Mouse (Mus musculus): ENCODE results near the gene Chd1. TPM values are rescaled to one million over a fixed set of nuclear protein-coding genes. Genes with fewer than 3 reads are reported as not detected.
"Not testable (repeated sequence)": the region's sequence is repeated elsewhere in the genome, so short reads cannot be mapped to it uniquely, and the experiment has no call there.

Gene Chd1
- total and polyA plus RNA-seq, 3 experiments = 56.9 to 75.6 (median 67.3) TPM

GRCm38 (mm10) chr17:15746696-15747095, 41.9 kb downstream of the Chd1 start:
- Histone ChIP-seq H3K4me3 (ENCODE audit: low read depth, low read length) (no peak overlapping the region), H3K36me3 (replicated peaks) (peaks cover 88% of the 10 kb centered on the region), H3K9me3 (replicated peaks) (no peaks in the 10 kb centered on the region), H3K4me1 (ENCODE audit: insufficient read depth, low read depth, low read length) (no peaks in the 10 kb centered on the region; the same call in 1 of the 2 replicates), H3K27me3 (ENCODE audit: insufficient read depth, low read length) (no peaks in the 10 kb centered on the region)
- DNase-seq (ENCODE audit: low spot score) (no peak), ATAC-seq (ENCODE audit: extremely low read depth, insufficient number of reproducible peaks, low FRiP score, poor library complexity, severe bottlenecking) (no peak)
- TF ChIP-seq POLR2AphosphoS5 (IDR thresholded peaks at IDR 0.05; ENCODE audit: insufficient replicate concordance, low read depth, low read length) = no peak
- TF ChIP-seq CTCF (IDR thresholded peaks at IDR 0.05; ENCODE audit: low read depth, low read length) = no peak
- no peak for TF ChIP-seq GATA2 (IDR thresholded peaks at IDR 0.05; ENCODE audit: borderline replicate concordance, low read depth, low read length)
- TF ChIP-seq GATA1 (IDR thresholded peaks at IDR 0.05; ENCODE audit: borderline replicate concordance, low read length) = no peak
- no peak for TF ChIP-seq TAL1 (conservative IDR thresholded peaks at IDR 0.05; ENCODE audit: low read depth, low read length)

DNA sequence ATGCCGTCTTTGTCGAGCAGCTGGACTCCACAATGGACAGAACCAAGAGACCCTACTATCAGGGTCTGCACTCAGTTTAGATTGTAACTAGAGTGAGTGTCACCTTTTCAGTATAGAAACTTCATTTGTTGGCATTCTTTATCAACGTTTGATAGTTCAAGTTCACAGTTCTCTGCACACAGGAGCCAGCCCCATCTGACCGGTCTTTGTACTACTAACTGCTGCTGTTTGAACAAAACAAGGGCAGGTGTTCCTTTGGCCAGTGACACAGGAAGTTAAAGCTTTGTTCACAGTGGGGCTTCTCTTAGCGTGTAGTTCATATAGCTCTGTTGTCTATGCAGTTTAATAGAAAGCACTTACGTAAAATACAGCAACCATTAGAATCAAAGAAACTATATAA, 43.3 kb downstream of the Chd1 start:
- no peak for DNase-seq (ENCODE audit: low spot score)

DNA sequence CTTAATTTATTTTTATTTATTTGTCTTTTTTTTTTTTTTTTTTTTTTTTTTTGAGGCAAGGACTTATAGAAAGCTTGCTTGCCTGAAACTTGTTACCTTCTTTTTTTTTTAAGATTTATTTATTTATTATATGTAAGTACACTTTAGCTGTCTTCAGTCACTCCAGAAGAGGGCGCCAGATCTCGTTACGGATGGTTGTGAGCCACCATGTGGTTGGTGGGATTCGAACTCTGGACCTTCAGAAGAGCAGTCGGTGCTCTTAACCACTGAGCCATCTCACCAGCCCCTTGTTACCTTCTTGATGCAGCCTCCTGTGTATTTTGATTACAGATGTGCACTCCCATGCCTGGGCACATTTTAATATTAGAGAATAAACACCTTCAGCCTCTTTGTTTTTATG, 46.5 kb downstream of the Chd1 start:
- ATAC-seq (ENCODE audit: extremely low read depth, insufficient number of reproducible peaks, low FRiP score, poor library complexity, severe bottlenecking); DNase-seq (ENCODE audit: low spot score); H3K27me3 ChIP-seq (ENCODE audit: insufficient read depth, low read length); H3K4me3 ChIP-seq (ENCODE audit: low read depth, low read length); H3K9me3 ChIP-seq (replicated peaks); H3K4me1 ChIP-seq (ENCODE audit: insufficient read depth, low read depth, low read length): not testable (repeated sequence)
- H3K36me3 ChIP-seq (replicated peaks) = peaks cover 83% of the 10 kb centered on the region

More for the DNA sequence above, 43.3 kb downstream of the Chd1 start:
- Histone ChIP-seq H3K4me1 (ENCODE audit: insufficient read depth, low read depth, low read length) (no peaks in the 10 kb centered on the region; the same call in 1 of the 2 replicates), H3K4me3 (ENCODE audit: low read depth, low read length) (no peak overlapping the region), H3K27me3 (ENCODE audit: insufficient read depth, low read length) (no peaks in the 10 kb centered on the region), H3K9me3 (replicated peaks) (no peaks in the 10 kb centered on the region), H3K36me3 (replicated peaks) (peaks cover 84% of the 10 kb centered on the region)
- TF ChIP-seq TAL1 (conservative IDR thresholded peaks at IDR 0.05; ENCODE audit: low read depth, low read length) = no peak
- TF ChIP-seq POLR2AphosphoS5 (IDR thresholded peaks at IDR 0.05; ENCODE audit: insufficient replicate concordance, low read depth, low read length) = no peak
- no peak for TF ChIP-seq GATA1 (IDR thresholded peaks at IDR 0.05; ENCODE audit: borderline replicate concordance, low read length)
- no peak for TF ChIP-seq CTCF (IDR thresholded peaks at IDR 0.05; ENCODE audit: low read depth, low read length)
- TF ChIP-seq GATA2 (IDR thresholded peaks at IDR 0.05; ENCODE audit: borderline replicate concordance, low read depth, low read length) = no peak
- no peak for ATAC-seq (ENCODE audit: extremely low read depth, insufficient number of reproducible peaks, low FRiP score, poor library complexity, severe bottlenecking)

DNA sequence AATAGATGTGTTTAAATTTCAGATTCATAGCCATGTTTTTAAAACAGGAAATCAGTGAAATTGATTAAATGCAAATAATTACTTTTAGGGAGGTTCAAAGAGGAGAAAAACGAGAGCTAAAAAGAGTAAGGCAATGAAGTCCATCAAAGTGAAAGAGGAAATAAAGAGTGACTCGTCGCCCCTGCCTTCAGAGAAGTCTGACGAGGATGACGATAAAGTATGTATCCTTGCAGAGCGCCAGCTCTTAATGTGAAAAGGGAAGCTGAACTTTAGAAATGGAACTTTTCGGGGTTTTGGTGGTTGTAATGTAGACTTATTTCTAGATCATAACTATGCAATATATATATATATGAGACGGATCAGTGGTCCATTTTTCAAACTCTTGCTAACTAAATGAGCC, 56.4 kb downstream of the Chd1 start:
- peaks cover 77% of the 10 kb centered on the region for H3K36me3 ChIP-seq (replicated peaks)
- no peak for ATAC-seq (ENCODE audit: extremely low read depth, insufficient number of reproducible peaks, low FRiP score, poor library complexity, severe bottlenecking)
- no peaks in the 10 kb centered on the region for H3K9me3 ChIP-seq (replicated peaks)
- DNase-seq (ENCODE audit: low spot score) = no peak
- no peaks in the 10 kb centered on the region for H3K27me3 ChIP-seq (ENCODE audit: insufficient read depth, low read length)
- H3K4me3 ChIP-seq (ENCODE audit: low read depth, low read length) = no peak overlapping the region
- peaks cover 15% of the 10 kb centered on the region for H3K4me1 ChIP-seq (ENCODE audit: insufficient read depth, low read depth, low read length)
- TF ChIP-seq GATA2 (IDR thresholded peaks at IDR 0.05; ENCODE audit: borderline replicate concordance, low read depth, low read length) = no peak
- no peak for TF ChIP-seq TAL1 (conservative IDR thresholded peaks at IDR 0.05; ENCODE audit: low read depth, low read length)
- no peak for TF ChIP-seq POLR2AphosphoS5 (IDR thresholded peaks at IDR 0.05; ENCODE audit: insufficient replicate concordance, low read depth, low read length)
- no peak for TF ChIP-seq CTCF (IDR thresholded peaks at IDR 0.05; ENCODE audit: low read depth, low read length)
- no peak for TF ChIP-seq GATA1 (IDR thresholded peaks at IDR 0.05; ENCODE audit: borderline replicate concordance, low read length)

- H3K9me3 ChIP-seq (replicated peaks) = no peaks in the 10 kb centered on the region
- ATAC-seq (ENCODE audit: extremely low read depth, insufficient number of reproducible peaks, low FRiP score, poor library complexity, severe bottlenecking) (no peak), DNase-seq (ENCODE audit: low spot score) (no peak)
- TF ChIP-seq CTCF (IDR thresholded peaks at IDR 0.05; ENCODE audit: low read depth, low read length) = no peak
- no peak for TF ChIP-seq POLR2AphosphoS5 (IDR thresholded peaks at IDR 0.05; ENCODE audit: insufficient replicate concordance, low read depth, low read length)
- TF ChIP-seq GATA1 (IDR thresholded peaks at IDR 0.05; ENCODE audit: borderline replicate concordance, low read length) = no peak
- TF ChIP-seq GATA2 (IDR thresholded peaks at IDR 0.05; ENCODE audit: borderline replicate concordance, low read depth, low read length) = no peak
- TF ChIP-seq TAL1 (conservative IDR thresholded peaks at IDR 0.05; ENCODE audit: low read depth, low read length) = no peak
- H3K4me3 ChIP-seq (ENCODE audit: low read depth, low read length) = no peak overlapping the region
- H3K27me3 ChIP-seq (ENCODE audit: insufficient read depth, low read length) = no peaks in the 10 kb centered on the region
- peaks cover 68% of the 10 kb centered on the region for H3K36me3 ChIP-seq (replicated peaks)
- H3K4me1 ChIP-seq (ENCODE audit: insufficient read depth, low read depth, low read length) = no peaks in the 10 kb centered on the region
Observed at GRCm38 (mm10) chr17:15769081-15769724, 64.4 kb downstream of the Chd1 start.

DNA sequence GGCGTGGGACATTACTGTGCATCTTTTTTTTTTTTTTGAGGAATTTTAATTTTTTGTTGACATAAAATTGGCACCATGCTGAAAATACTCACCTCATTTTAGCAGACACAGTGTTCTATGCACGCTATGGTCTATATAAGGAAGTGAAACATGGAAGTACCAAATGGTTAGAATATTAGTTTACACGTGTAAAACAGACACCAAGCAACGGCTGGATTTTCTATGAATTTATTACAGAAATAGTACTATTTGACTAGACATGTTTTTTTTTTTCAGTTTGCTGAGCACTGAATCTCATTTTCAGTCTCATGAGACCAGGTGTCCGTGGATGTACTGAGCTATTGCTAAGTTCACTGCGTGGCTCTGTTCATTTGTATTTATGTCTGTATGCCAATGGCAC, 69.2 kb downstream of the Chd1 start:
- H3K9me3 ChIP-seq (replicated peaks) = no peaks in the 10 kb centered on the region

More for the DNA sequence above, 69.2 kb downstream of the Chd1 start:
- DNase-seq (ENCODE audit: low spot score) = no peak
- Histone ChIP-seq H3K4me1 (ENCODE audit: insufficient read depth, low read depth, low read length) (0 out of 2 replicates have a peak, but pooled peaks cover 4% of the 10 kb centered on the region), H3K4me3 (ENCODE audit: low read depth, low read length) (no peak overlapping the region), H3K27me3 (ENCODE audit: insufficient read depth, low read length) (no peaks in the 10 kb centered on the region), H3K36me3 (replicated peaks) (peaks cover 28% of the 10 kb centered on the region)
- no peak for TF ChIP-seq CTCF (IDR thresholded peaks at IDR 0.05; ENCODE audit: low read depth, low read length)
- TF ChIP-seq GATA1 (IDR thresholded peaks at IDR 0.05; ENCODE audit: borderline replicate concordance, low read length) = no peak
- TF ChIP-seq POLR2AphosphoS5 (IDR thresholded peaks at IDR 0.05; ENCODE audit: insufficient replicate concordance, low read depth, low read length) = no peak
- no peak for TF ChIP-seq TAL1 (conservative IDR thresholded peaks at IDR 0.05; ENCODE audit: low read depth, low read length)
- ATAC-seq (ENCODE audit: extremely low read depth, insufficient number of reproducible peaks, low FRiP score, poor library complexity, severe bottlenecking) = no peak
